Mouse (Mus musculus) kidney, adult 11 months (tissue): ENCODE measurements around the gene Gm20807.
"Not testable (repeated sequence)": the region's sequence is repeated elsewhere in the genome, so short reads cannot be mapped to it uniquely, and the experiment has no call there.

Experiments
- DNase-seq: peaks from one replicate; pipeline ENCODE4 v3.0.0; 2022

Gene Gm20807

DNA sequence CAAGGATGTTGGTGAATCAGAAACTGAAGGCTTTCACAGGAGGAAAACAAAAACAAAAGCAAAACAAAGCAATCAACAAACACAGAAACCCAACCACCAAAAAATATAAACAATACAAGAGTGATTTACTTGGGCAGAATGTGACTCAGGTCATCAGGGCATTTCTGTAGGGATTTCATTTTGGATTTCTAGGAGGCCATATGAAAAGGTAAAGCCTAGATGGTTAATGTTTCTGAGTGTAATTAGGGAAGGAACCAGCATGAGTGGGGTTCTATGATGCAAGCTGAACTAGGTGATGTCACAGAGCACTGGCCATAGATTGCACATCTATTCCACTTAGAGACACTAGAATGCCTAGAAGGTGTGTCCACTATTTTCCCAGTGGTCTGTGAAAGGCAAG is at the start of gene Gm20807:
TSS of gene Gm20807 (plus strand) at position 301 of the 400 bp plus-strand sequence.
- DNase-seq = not testable (repeated sequence)
